Mouse (Mus musculus): Measurements from ENCODE around the gene Chmp6. TPM values are rescaled to one million over a fixed set of nuclear protein-coding genes. Genes with fewer than 3 reads are reported as not detected.

Chmp6 gene
- polyA plus RNA-seq, 1 experiment from 2014 or later: 120 TPM

DNA sequence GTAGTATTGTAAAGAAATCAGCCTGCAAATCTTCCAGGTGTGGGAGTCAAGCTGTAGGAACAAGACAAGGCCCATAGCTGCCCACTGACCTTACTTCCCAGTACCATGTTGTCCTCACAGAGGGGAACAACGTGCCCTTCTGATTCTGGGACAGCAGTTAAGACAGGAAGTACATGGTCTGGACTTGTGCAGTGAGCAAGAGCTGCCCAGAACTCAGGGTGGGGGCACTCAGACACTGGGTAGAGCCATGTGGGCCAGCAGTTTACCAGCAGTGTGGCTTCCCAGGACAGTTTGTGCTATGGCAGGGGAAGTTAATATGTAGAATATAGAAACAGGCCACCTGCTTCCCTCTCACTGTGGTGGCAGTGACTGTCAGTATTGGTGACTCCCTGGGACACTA is 38.4 kb upstream of the Chmp6 start:
- no peak for ATAC-seq (replicated peaks; ENCODE audit: low FRiP score, low read depth)
- TF ChIP-seq CTCF (IDR thresholded peaks at IDR 0.05; ENCODE audit: low read depth): no peak
- Histone ChIP-seq H3K4me1 (replicated peaks; ENCODE audit: insufficient read depth, low read length) (no peaks in the 10 kb centered on the region), H3K9me3 (replicated peaks; ENCODE audit: low read length) (no peaks in the 10 kb centered on the region), H3K27me3 (ENCODE audit: insufficient read depth, low read length) (no peaks in the 10 kb centered on the region), H3K9ac (ENCODE audit: low read depth, low read length) (no peak overlapping the region), H3K27ac (no peak overlapping the region), H3K36me3 (ENCODE audit: insufficient read depth, low read length) (peaks cover 40% of the 10 kb centered on the region), H3K4me2 (ENCODE audit: low read length) (no peak overlapping the region), H3K4me3 (replicated peaks; ENCODE audit: low read depth, low read length) (no peak overlapping the region)
- 85% methylated on average over 1 of the region's 1 CpGs for WGBS
- DNase-seq (ENCODE audit: low spot score): no peak

DNA sequence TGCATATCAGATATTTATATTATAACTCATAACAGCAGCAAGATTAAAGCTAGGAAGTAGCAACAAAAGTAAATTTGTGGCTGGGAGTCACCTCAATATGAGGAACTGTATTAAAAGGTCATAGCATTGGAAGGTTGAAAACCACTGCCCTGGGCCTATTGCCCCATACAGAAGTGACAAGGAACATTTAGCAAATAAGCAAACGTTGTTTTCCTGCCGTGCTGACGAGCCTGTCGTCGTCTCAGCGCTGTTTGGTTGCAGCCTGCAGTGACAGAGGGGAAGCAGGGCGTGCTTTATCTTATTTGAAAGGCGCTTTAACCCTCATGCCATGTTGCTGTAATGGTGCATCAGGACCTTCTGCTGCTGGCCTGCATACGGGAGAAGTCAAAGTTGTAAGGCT is 37.6 kb upstream of the Chmp6 start:
- Histone ChIP-seq H3K27ac (no peak overlapping the region), H3K4me2 (ENCODE audit: low read length) (no peak overlapping the region), H3K4me1 (replicated peaks; ENCODE audit: insufficient read depth, low read length) (no peaks in the 10 kb centered on the region), H3K9me3 (replicated peaks; ENCODE audit: low read length) (no peaks in the 10 kb centered on the region), H3K27me3 (ENCODE audit: insufficient read depth, low read length) (no peaks in the 10 kb centered on the region), H3K9ac (ENCODE audit: low read depth, low read length) (no peak overlapping the region), H3K4me3 (replicated peaks; ENCODE audit: low read depth, low read length) (no peak overlapping the region), H3K36me3 (ENCODE audit: insufficient read depth, low read length) (peaks cover 44% of the 10 kb centered on the region)
- no peak for DNase-seq (ENCODE audit: low spot score)
- 84% methylated on average over 9 of the region's 9 CpGs for WGBS
- TF ChIP-seq CTCF (IDR thresholded peaks at IDR 0.05; ENCODE audit: low read depth): no peak
- ATAC-seq (replicated peaks; ENCODE audit: low FRiP score, low read depth): no peak

DNA sequence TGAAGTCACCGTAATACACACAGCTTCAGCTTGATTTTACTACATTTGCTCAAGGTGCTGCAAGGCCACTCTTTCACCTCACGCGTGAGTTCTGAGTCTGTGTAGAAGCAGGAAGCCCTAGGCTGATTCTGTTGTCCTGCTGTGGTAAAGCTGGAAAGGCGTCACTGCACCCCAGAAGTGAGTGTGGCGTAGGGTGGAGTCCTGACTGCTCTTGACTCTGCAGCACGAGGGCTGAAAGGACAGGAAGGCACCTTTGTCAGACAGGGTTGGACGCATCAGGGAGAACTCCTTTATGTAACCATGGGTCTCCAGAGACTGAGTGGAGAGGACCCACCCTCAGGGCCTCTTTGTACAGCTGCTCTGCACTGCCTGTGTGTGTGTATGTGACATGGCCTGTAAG is 36.1 kb upstream of the Chmp6 start:
- DNase-seq (ENCODE audit: low spot score) (no peak), ATAC-seq (replicated peaks; ENCODE audit: low FRiP score, low read depth) (no peak)
- H3K4me3 ChIP-seq (replicated peaks; ENCODE audit: low read depth, low read length): no peak overlapping the region
- no peak for TF ChIP-seq CTCF (IDR thresholded peaks at IDR 0.05; ENCODE audit: low read depth)
- no peaks in the 10 kb centered on the region for H3K27me3 ChIP-seq (ENCODE audit: insufficient read depth, low read length)
- no peak overlapping the region for H3K27ac ChIP-seq
- H3K36me3 ChIP-seq (ENCODE audit: insufficient read depth, low read length): peaks cover 44% of the 10 kb centered on the region
- WGBS: 85% methylated on average over 7 of the region's 7 CpGs
- no peak overlapping the region for H3K9ac ChIP-seq (ENCODE audit: low read depth, low read length)
- H3K4me2 ChIP-seq (ENCODE audit: low read length): no peak overlapping the region
- no peaks in the 10 kb centered on the region for H3K4me1 ChIP-seq (replicated peaks; ENCODE audit: insufficient read depth, low read length)
- H3K9me3 ChIP-seq (replicated peaks; ENCODE audit: low read length): no peaks in the 10 kb centered on the region

DNA sequence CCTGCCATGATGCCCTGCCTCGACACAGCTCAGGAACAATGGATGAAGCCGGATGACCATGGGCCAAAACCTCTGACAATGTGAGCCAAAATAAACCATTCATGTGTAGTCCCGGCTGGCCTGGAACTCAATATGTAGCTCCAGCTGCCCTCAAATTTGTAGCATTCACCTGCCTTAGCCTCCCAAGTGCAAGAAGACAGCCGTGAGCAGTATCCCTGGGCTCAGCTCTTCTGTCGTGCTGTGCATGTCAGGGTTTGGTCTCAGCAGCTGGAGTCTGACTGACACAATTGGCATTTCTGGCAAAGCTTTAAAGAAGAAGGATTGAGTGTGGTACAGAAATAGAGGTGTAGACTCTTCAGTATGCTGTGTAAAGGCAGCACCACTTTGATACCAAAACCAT is 33.7 kb upstream of the Chmp6 start:
- 94% methylated on average over 5 of the region's 5 CpGs for WGBS
- Histone ChIP-seq H3K27ac (no peak overlapping the region), H3K9me3 (replicated peaks; ENCODE audit: low read length) (no peaks in the 10 kb centered on the region), H3K27me3 (ENCODE audit: insufficient read depth, low read length) (no peaks in the 10 kb centered on the region), H3K4me3 (replicated peaks; ENCODE audit: low read depth, low read length) (no peak overlapping the region), H3K36me3 (ENCODE audit: insufficient read depth, low read length) (peaks cover 24% of the 10 kb centered on the region), H3K9ac (ENCODE audit: low read depth, low read length) (no peak overlapping the region), H3K4me1 (replicated peaks; ENCODE audit: insufficient read depth, low read length) (no peaks in the 10 kb centered on the region), H3K4me2 (ENCODE audit: low read length) (no peak overlapping the region)
- ATAC-seq (replicated peaks; ENCODE audit: low FRiP score, low read depth) (no peak), DNase-seq (ENCODE audit: low spot score) (no peak)
- no peak for TF ChIP-seq CTCF (IDR thresholded peaks at IDR 0.05; ENCODE audit: low read depth)

DNA sequence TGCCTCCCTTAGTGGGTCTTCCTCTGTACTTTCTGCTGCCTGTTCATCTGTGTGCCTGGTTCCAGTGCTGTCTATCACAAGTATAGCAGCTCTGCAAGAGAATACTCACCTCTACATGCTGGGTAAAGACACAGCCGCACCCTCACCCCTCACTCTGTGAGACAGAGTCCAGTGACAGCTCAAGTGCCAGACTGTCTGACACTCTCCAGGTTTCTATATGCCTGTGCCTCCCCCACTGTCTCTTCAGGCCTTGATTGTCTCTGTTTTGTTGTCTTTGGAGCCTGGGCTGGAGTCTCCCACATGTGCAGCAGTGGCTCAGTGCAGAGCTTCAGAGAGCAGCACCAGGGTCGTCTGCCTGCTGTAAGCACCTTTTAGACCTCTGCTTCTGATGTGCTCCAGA is 29.6 kb upstream of the Chmp6 start:
- WGBS: 44% methylated on average over 2 of the region's 2 CpGs
- H3K36me3 ChIP-seq (ENCODE audit: insufficient read depth, low read length): peaks cover 19% of the 10 kb centered on the region
- H3K27ac ChIP-seq: no peak overlapping the region
- no peaks in the 10 kb centered on the region for H3K4me1 ChIP-seq (replicated peaks; ENCODE audit: insufficient read depth, low read length)
- no peaks in the 10 kb centered on the region for H3K27me3 ChIP-seq (ENCODE audit: insufficient read depth, low read length)
- no peak overlapping the region for H3K9ac ChIP-seq (ENCODE audit: low read depth, low read length)
- no peak overlapping the region for H3K4me2 ChIP-seq (ENCODE audit: low read length)
- TF ChIP-seq CTCF (IDR thresholded peaks at IDR 0.05; ENCODE audit: low read depth): no peak
- ATAC-seq (replicated peaks; ENCODE audit: low FRiP score, low read depth): no peak
- H3K4me3 ChIP-seq (replicated peaks; ENCODE audit: low read depth, low read length): no peak overlapping the region
- DNase-seq (ENCODE audit: low spot score): peak; percentile 16
- H3K9me3 ChIP-seq (replicated peaks; ENCODE audit: low read length): no peaks in the 10 kb centered on the region

DNA sequence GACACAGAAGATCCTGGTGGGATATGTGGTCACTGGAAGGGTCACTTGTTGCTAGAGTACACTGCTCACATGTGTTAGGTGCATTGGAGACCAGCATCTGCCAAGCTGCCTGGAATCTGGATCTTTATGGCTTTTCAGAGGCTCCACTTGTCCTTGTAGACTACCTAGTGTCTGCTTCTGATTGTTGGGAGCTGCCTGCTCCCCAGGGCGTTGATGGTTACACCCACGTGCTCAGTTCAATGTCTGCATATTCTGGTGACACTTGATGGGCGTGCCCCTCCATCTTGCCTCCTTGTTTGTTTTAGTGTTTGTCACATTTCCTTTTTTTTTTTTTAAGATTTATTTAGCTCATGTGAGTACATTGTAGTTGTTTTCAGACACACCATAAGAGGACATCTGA is 23.3 kb upstream of the Chmp6 start:
- H3K4me1 ChIP-seq (replicated peaks; ENCODE audit: insufficient read depth, low read length): no peaks in the 10 kb centered on the region
- ATAC-seq (replicated peaks; ENCODE audit: low FRiP score, low read depth) (no peak), DNase-seq (ENCODE audit: low spot score) (no peak)
- H3K4me2 ChIP-seq (ENCODE audit: low read length): no peak overlapping the region
- H3K9me3 ChIP-seq (replicated peaks; ENCODE audit: low read length): no peaks in the 10 kb centered on the region
- H3K36me3 ChIP-seq (ENCODE audit: insufficient read depth, low read length): peaks cover 32% of the 10 kb centered on the region; the same call in 1 of the 2 replicates
- 76% methylated on average over 3 of the region's 3 CpGs for WGBS
- no peaks in the 10 kb centered on the region for H3K27me3 ChIP-seq (ENCODE audit: insufficient read depth, low read length)
- H3K27ac ChIP-seq: no peak overlapping the region
- no peak overlapping the region for H3K9ac ChIP-seq (ENCODE audit: low read depth, low read length)
- TF ChIP-seq CTCF (IDR thresholded peaks at IDR 0.05; ENCODE audit: low read depth): no peak
- no peak overlapping the region for H3K4me3 ChIP-seq (replicated peaks; ENCODE audit: low read depth, low read length)

DNA sequence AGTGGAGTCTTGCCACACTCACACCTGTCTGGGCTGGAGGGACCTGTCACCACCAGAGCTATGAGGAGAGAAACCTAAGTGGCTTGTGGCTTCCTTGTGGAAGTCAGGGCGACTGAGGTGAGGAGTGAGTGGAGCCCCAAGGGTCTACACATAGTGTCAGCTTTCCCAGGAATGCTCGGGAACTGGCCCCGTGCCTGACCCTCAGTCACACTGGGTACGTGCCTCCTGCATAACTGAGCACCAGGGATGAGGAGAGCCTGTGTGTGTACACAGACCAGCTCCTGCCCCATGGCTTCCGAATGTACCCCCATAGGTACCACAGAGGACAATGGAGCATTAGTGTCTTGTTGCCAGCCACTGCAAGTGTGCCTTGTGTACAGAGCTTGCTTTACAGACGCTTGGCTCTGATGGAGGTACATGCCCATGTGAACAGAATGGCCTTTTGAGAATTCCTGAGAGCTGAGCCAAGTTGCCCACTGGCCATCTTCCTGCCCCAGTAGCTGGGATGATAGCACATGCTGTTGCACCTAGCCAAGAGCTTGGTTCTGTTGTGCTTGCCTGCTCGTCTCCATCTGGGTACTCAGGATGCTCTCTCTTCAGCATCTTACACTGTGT is 21.5 kb upstream of the Chmp6 start:
- no peaks in the 10 kb centered on the region for H3K4me1 ChIP-seq (replicated peaks; ENCODE audit: insufficient read depth, low read length)
- no peaks in the 10 kb centered on the region for H3K9me3 ChIP-seq (replicated peaks; ENCODE audit: low read length)
- H3K36me3 ChIP-seq (ENCODE audit: insufficient read depth, low read length): peaks cover 34% of the 10 kb centered on the region
- TF ChIP-seq CTCF (IDR thresholded peaks at IDR 0.05; ENCODE audit: low read depth): no peak
- DNase-seq (ENCODE audit: low spot score) (no peak), ATAC-seq (replicated peaks; ENCODE audit: low FRiP score, low read depth) (no peak)
- WGBS: 94% methylated on average over 7 of the region's 7 CpGs
- H3K9ac ChIP-seq (ENCODE audit: low read depth, low read length): no peak overlapping the region
- H3K27me3 ChIP-seq (ENCODE audit: insufficient read depth, low read length): no peaks in the 10 kb centered on the region
- H3K4me2 ChIP-seq (ENCODE audit: low read length): no peak overlapping the region
- no peak overlapping the region for H3K27ac ChIP-seq
- no peak overlapping the region for H3K4me3 ChIP-seq (replicated peaks; ENCODE audit: low read depth, low read length)

Data from kidney, postnatal 0 days (tissue).